Mouse (Mus musculus) CH12.LX (cell line): ENCODE data around the gene Igsf21. TPM values are rescaled to one million over a fixed set of nuclear protein-coding genes. Genes with fewer than 3 reads are reported as not detected.

Source experiments
- DNase-seq: peaks from one replicate; pipeline ENCODE4 v3.0.0-alpha.2; 2013; ENCODE audit errors: extremely low read depth
- H3K27ac ChIP-seq: 2 replicates; pipeline ENCODE4 v1.5.1; 2012; ENCODE audit warnings: low read depth, mild to moderate bottlenecking, control low read depth, moderate library complexity; ENCODE audit not compliant: insufficient read depth
- H3K27me3 ChIP-seq: replicated peaks from 2 replicates; pipeline ENCODE3; 2012; ENCODE audit warnings: inconsistent platforms
- H3K36me3 ChIP-seq, 2 experiments: replicated peaks in 1 of 2; 2 replicates each; pipeline versions ENCODE3 to v1.6.1; 2012; ENCODE audit warnings: inconsistent platforms in 1 of 2, low read length in 1 of 2, mild to moderate bottlenecking in 1 of 2, mixed read lengths in 1 of 2, moderate library complexity in 1 of 2; ENCODE audit not compliant: control insufficient read depth in 1 of 2, insufficient read depth in 1 of 2
- H3K4me1 ChIP-seq, 2 experiments: 2 replicates each; pipeline ENCODE4 v1.6.1; 2012; ENCODE audit warnings: inconsistent platforms in 1 of 2, moderate library complexity in 1 of 2; ENCODE audit not compliant: insufficient read depth in 2 of 2, control insufficient read depth in 1 of 2
- H3K4me2 ChIP-seq: 2 replicates; pipeline ENCODE4 v1.6.1; 2012; ENCODE audit warnings: low read depth, mild to moderate bottlenecking, control low read depth; ENCODE audit not compliant: poor library complexity, insufficient read depth, severe bottlenecking
- H3K4me3 ChIP-seq, 3 experiments: fragments of 150-350 bp in 1 of 3; sonication (generic) in 1 of 3; replicated peaks in 1 of 3; 2 replicates each; pipeline versions ENCODE3 to v1.5.1; 2011 to 2012; ENCODE audit warnings: low read depth in 2 of 3, low read length in 2 of 3, mild to moderate bottlenecking in 2 of 3, moderate library complexity in 2 of 3, control low read depth in 1 of 3, improper control_type of control experiment in 1 of 3, inconsistent platforms in 1 of 3, mixed read lengths in 1 of 3; ENCODE audit not compliant: poor library complexity in 1 of 3
- H3K79me2 ChIP-seq: replicated peaks from 2 replicates; pipeline ENCODE4 v1.6.1; 2012; ENCODE audit warnings: mild to moderate bottlenecking, moderate library complexity; ENCODE audit not compliant: control insufficient read depth, poor library complexity, insufficient read depth, severe bottlenecking; ENCODE audit errors: extremely low read depth
- H3K9ac ChIP-seq: 2 replicates; pipeline ENCODE4 v1.6.1; 2012; ENCODE audit warnings: low read depth, mild to moderate bottlenecking, control low read depth, moderate library complexity; ENCODE audit not compliant: insufficient read depth
- H3K9me3 ChIP-seq: replicated peaks from 2 replicates; pipeline ENCODE3; 2012; ENCODE audit warnings: low read length, inconsistent platforms, mixed read lengths
- BHLHE40 ChIP-seq: IDR thresholded peaks from 2 replicates; pipeline ENCODE4 v1.6.1; 2011; ENCODE audit warnings: mild to moderate bottlenecking, low read depth, low read length, improper control_type of control experiment
- CHD1 ChIP-seq: IDR thresholded peaks from 2 replicates; pipeline ENCODE4 v1.6.1; 2012; ENCODE audit warnings: low read depth, low read length, improper control_type of control experiment, inconsistent platforms
- CHD2 ChIP-seq: IDR thresholded peaks from 2 replicates; pipeline ENCODE4 v1.6.1; 2011; ENCODE audit warnings: low read length, improper control_type of control experiment
- CTCF ChIP-seq, 2 experiments: IDR thresholded peaks in 1 of 2; conservative IDR thresholded peaks in 1 of 2; 2 replicates each; pipeline ENCODE4 v1.5.1; 2011 to 2012; ENCODE audit warnings: low read depth in 2 of 2, low read length in 2 of 2, improper control_type of control experiment in 1 of 2, inconsistent platforms in 1 of 2, mild to moderate bottlenecking in 1 of 2, moderate library complexity in 1 of 2
- ELF1 ChIP-seq: IDR thresholded peaks from 2 replicates; pipeline ENCODE4 v1.6.1; 2014; ENCODE audit warnings: low read depth, mild to moderate bottlenecking, inconsistent platforms, low read length, improper control_type of control experiment
- HCFC1 ChIP-seq: IDR thresholded peaks from 2 replicates; pipeline ENCODE4 v1.6.1; 2012; ENCODE audit warnings: low read depth, mild to moderate bottlenecking, inconsistent platforms, low read length, improper control_type of control experiment
- IRF4 ChIP-seq: IDR thresholded peaks from 2 replicates; pipeline ENCODE4 v1.6.1; 2014; ENCODE audit warnings: low read depth, mild to moderate bottlenecking, inconsistent platforms, low read length, improper control_type of control experiment
- JUND ChIP-seq: conservative IDR thresholded peaks from 2 replicates; pipeline ENCODE4 v1.6.1; 2011; ENCODE audit warnings: low read depth, low read length, improper control_type of control experiment
- KAT2A ChIP-seq: IDR thresholded peaks from 2 replicates; pipeline ENCODE4 v1.6.1; 2012; ENCODE audit warnings: low read length, improper control_type of control experiment, inconsistent platforms; ENCODE audit not compliant: insufficient replicate concordance
- MAZ ChIP-seq: IDR thresholded peaks from 2 replicates; pipeline ENCODE4 v1.6.1; 2012; ENCODE audit warnings: low read depth, mild to moderate bottlenecking, inconsistent platforms, low read length, improper control_type of control experiment, moderate library complexity
- MEF2A ChIP-seq: IDR thresholded peaks from 2 replicates; pipeline ENCODE4 v1.6.1; 2014; ENCODE audit warnings: low read depth, mild to moderate bottlenecking, inconsistent platforms, low read length, improper control_type of control experiment, borderline replicate concordance
- MXI1 ChIP-seq: IDR thresholded peaks from 2 replicates; pipeline ENCODE4 v1.6.1; 2011; ENCODE audit warnings: mild to moderate bottlenecking, low read depth, low read length, improper control_type of control experiment
- NELFE ChIP-seq: IDR thresholded peaks from 2 replicates; pipeline ENCODE4 v1.6.1; 2011; ENCODE audit warnings: low read depth, low read length, improper control_type of control experiment
- NRF1 ChIP-seq: IDR thresholded peaks from 2 replicates; pipeline ENCODE4 v1.6.1; 2014; ENCODE audit warnings: low read depth, mild to moderate bottlenecking, inconsistent platforms, low read length, improper control_type of control experiment, moderate library complexity
- PAX5 ChIP-seq: IDR thresholded peaks from 2 replicates; pipeline ENCODE4 v1.6.1; 2012; ENCODE audit warnings: low read length, inconsistent platforms, mixed read lengths
- POLR2A ChIP-seq: IDR thresholded peaks from 2 replicates; pipeline ENCODE4 v1.6.1; 2011; ENCODE audit warnings: low read depth, mild to moderate bottlenecking, improper control_type of control experiment, low read length
- POLR2AphosphoS2 ChIP-seq: IDR thresholded peaks from 2 replicates; pipeline ENCODE4 v1.6.1; 2011; ENCODE audit warnings: low read depth, low read length, improper control_type of control experiment
- RAD21 ChIP-seq: IDR thresholded peaks from 2 replicates; pipeline ENCODE4 v1.6.1; 2011; ENCODE audit warnings: low read depth, mild to moderate bottlenecking, low read length, improper control_type of control experiment, moderate library complexity
- RCOR1 ChIP-seq: conservative IDR thresholded peaks from 2 replicates; pipeline ENCODE4 v1.6.1; 2012; ENCODE audit warnings: low read depth, mild to moderate bottlenecking, inconsistent platforms, low read length, improper control_type of control experiment
- SMC3 ChIP-seq: IDR thresholded peaks from 2 replicates; pipeline ENCODE4 v1.6.1; 2011; ENCODE audit warnings: low read depth, low read length, improper control_type of control experiment
- TBP ChIP-seq: conservative IDR thresholded peaks from 2 replicates; pipeline ENCODE4 v1.6.1; 2011; ENCODE audit warnings: low read depth, low read length, improper control_type of control experiment
- TCF12 ChIP-seq: IDR thresholded peaks from 2 replicates; pipeline ENCODE4 v1.6.1; 2014; ENCODE audit warnings: low read depth, mild to moderate bottlenecking, inconsistent platforms, low read length, improper control_type of control experiment
- UBTF ChIP-seq: IDR thresholded peaks from 2 replicates; pipeline ENCODE4 v1.6.1; 2012; ENCODE audit warnings: low read depth, mild to moderate bottlenecking, inconsistent platforms, low read length, improper control_type of control experiment, moderate library complexity
- USF1 ChIP-seq: IDR thresholded peaks from 2 replicates; pipeline ENCODE4 v1.6.1; 2014; ENCODE audit warnings: low read depth, mild to moderate bottlenecking, inconsistent platforms, low read length, improper control_type of control experiment
- USF2 ChIP-seq: conservative IDR thresholded peaks from 2 replicates; pipeline ENCODE4 v1.6.1; 2011; ENCODE audit warnings: low read depth, low read length, improper control_type of control experiment
- ZKSCAN1 ChIP-seq: IDR thresholded peaks from 2 replicates; pipeline ENCODE4 v1.6.1; 2012; ENCODE audit warnings: low read depth, inconsistent platforms, low read length, improper control_type of control experiment, borderline replicate concordance
- dilution Hi-C: fragments of 300-500 bp; cut with MboI; formaldehyde crosslinking; loops from 2 replicates; pipeline ENCODE4 v1.14.3; 2020; ENCODE audit warnings: low sequenced_read_pairs; ENCODE audit not compliant: extremely low pct_unique_long_range_greater_than_20kb, extremely low pct_ligation_motif_present
- in situ Hi-C: fragments of 300-500 bp; cut with MboI; formaldehyde crosslinking; loops from 3 replicates; pipeline ENCODE4 v1.14.3; 2019; ENCODE audit warnings: low sequenced_read_pairs, low pct_ligation_motif_present, low pct_unique_long_range_greater_than_20kb, mixed read lengths
- polyA plus RNA-seq: library from polyadenylated mRNA; unstranded; fragments of >175 nt; gene quantifications from 2 replicates; pipeline ENCODE4 v1.2.1, GENCODE M21; 2012; ENCODE audit warnings: low read depth; ENCODE audit not compliant: insufficient read length
- total RNA-seq, 2 experiments: library from RNA; depleted of rRNA; stranded (reverse); fragments of 300-350 nt in 1 of 2; fragments of >200 nt in 1 of 2; gene quantifications; 2 replicates each; pipeline ENCODE4 v1.2.3; 2012 to 2014

Igsf21 gene
- total and polyA plus RNA-seq, 3 experiments: not detected

GRCm38 (mm10) chr4:140101106-140101505 is 145.5 kb downstream of the Igsf21 start:
- H3K27ac ChIP-seq: no peak overlapping the region
- H3K4me1 ChIP-seq: peaks cover 0 to 3% of the 10 kb centered on the region in 2 experiments; a peak in 1 of 4 replicates
- H3K9ac ChIP-seq: no peak overlapping the region
- peaks cover 34% of the 10 kb centered on the region for H3K9me3 ChIP-seq
- H3K36me3 ChIP-seq: no peaks in the 10 kb centered on the region
- in situ Hi-C loops: no loop called here
- no peak overlapping the region for H3K4me2 ChIP-seq
- peak; percentile 6 for DNase-seq
- TF ChIP-seq KAT2A (no peak), CTCF (conservative IDR thresholded peaks at IDR 0.05 in 1 of 2, IDR thresholded peaks at IDR 0.05 in 1 of 2; ENCODE audit: low read depth in 2 of 2, low read length in 2 of 2) (peak in 1 of 2 experiments; percentile 61; a peak in 3 of 4 replicates)
- TF ChIP-seq, all 38 proteins: peak for 1
- H3K27me3 ChIP-seq: no peaks in the 10 kb centered on the region
- dilution Hi-C loops: no loop called here
- H3K4me3 ChIP-seq: no peak overlapping the region
- no peaks in the 10 kb centered on the region for H3K79me2 ChIP-seq

GRCm38 (mm10) chr4:140100141-140100540 is 146.4 kb downstream of the Igsf21 start:
- Histone ChIP-seq H3K27me3 (no peaks in the 10 kb centered on the region), H3K79me2 (no peaks in the 10 kb centered on the region), H3K4me1 (peaks cover 0 to 3% of the 10 kb centered on the region in 2 experiments; a peak in 1 of 4 replicates), H3K9ac (no peak overlapping the region), H3K27ac (no peak overlapping the region), H3K4me2 (no peak overlapping the region), H3K9me3 (peaks cover 36% of the 10 kb centered on the region), H3K36me3 (no peaks in the 10 kb centered on the region), H3K4me3 (no peak overlapping the region)
- TF ChIP-seq SMC3 (peak; percentile 25), POLR2AphosphoS2 (no peak), UBTF (no peak), RCOR1 (no peak), TCF12 (no peak), POLR2A (no peak), CTCF (conservative IDR thresholded peaks at IDR 0.05 in 1 of 2, IDR thresholded peaks at IDR 0.05 in 1 of 2; ENCODE audit: low read depth in 2 of 2, low read length in 2 of 2) (peak in 1 of 2 experiments; percentile 51; a peak in 2 of 4 replicates), ELF1 (no peak), USF1 (no peak), JUND (no peak), MXI1 (no peak), CHD1 (no peak), ZKSCAN1 (no peak), RAD21 (peak; percentile 20), HCFC1 (no peak), BHLHE40 (no peak), IRF4 (no peak), KAT2A (no peak), USF2 (no peak), CHD2 (no peak), NELFE (no peak), MEF2A (no peak), MAZ (no peak), TBP (no peak), PAX5 (no peak), NRF1 (no peak)
- in situ Hi-C loops: no loop called here
- dilution Hi-C loops: no loop called here
- no peak for DNase-seq
